Mouse (Mus musculus) spleen, adult 2 months (tissue): ENCODE results near the gene Rpl37. TPM values are rescaled to one million over a fixed set of nuclear protein-coding genes. Genes with fewer than 3 reads are reported as not detected.

Experiments used
- DNase-seq, 2 experiments: peaks; one replicate each; pipeline versions ENCODE4 v3.0.0 to v3.0.0-alpha.2; 2012 to 2021; ENCODE audit warnings: low spot score in 2 of 2, low read depth in 1 of 2
- H3K27ac ChIP-seq: fragments of 200-500 bp; 2 replicates; pipeline ENCODE4 v1.5.1; 2012; ENCODE audit warnings: low read length, inconsistent platforms; ENCODE audit not compliant: insufficient read depth
- H3K27me3 ChIP-seq: fragments of 200-500 bp; 2 replicates; pipeline ENCODE4 v1.6.1; 2012; ENCODE audit warnings: mild to moderate bottlenecking, moderate library complexity, low read length, inconsistent platforms; ENCODE audit not compliant: control insufficient read depth, insufficient read depth
- H3K36me3 ChIP-seq: fragments of 200-500 bp; 2 replicates; pipeline ENCODE4 v1.6.1; 2012; ENCODE audit warnings: mild to moderate bottlenecking, low read length, inconsistent platforms; ENCODE audit not compliant: control insufficient read depth, insufficient read depth
- H3K4me1 ChIP-seq: fragments of 200-500 bp; 2 replicates; pipeline ENCODE4 v1.6.1; 2011; ENCODE audit warnings: inconsistent platforms; ENCODE audit not compliant: control insufficient read depth, insufficient read depth, insufficient read length
- H3K4me3 ChIP-seq: fragments of 200-500 bp; 2 replicates; pipeline ENCODE4 v1.5.1; 2011; ENCODE audit warnings: mild to moderate bottlenecking, inconsistent platforms; ENCODE audit not compliant: insufficient read depth, insufficient read length; ENCODE audit errors: extremely low read depth
- CTCF ChIP-seq: fragments of 200-500 bp; IDR thresholded peaks from 2 replicates; pipeline ENCODE4 v1.5.1; 2011; ENCODE audit warnings: mild to moderate bottlenecking, inconsistent platforms; ENCODE audit not compliant: insufficient read depth, insufficient read length, insufficient replicate concordance; ENCODE audit errors: extremely low read depth
- POLR2A ChIP-seq: fragments of 200-500 bp; IDR thresholded peaks from 2 replicates; pipeline ENCODE4 v1.6.1; 2011; ENCODE audit warnings: low read depth, low read length, inconsistent platforms
- WGBS: fragments of 180-500 bp; shearing (Covaris S2); methylation state at CpG from one replicate; pipeline ENCODE4 v1.1.7; 2018; 5-methylcytosine and 5-hydroxymethylcytosine counted together
- polyA plus RNA-seq: library from polyadenylated mRNA; depleted of rRNA; stranded (reverse); fragments of >200 nt; gene quantifications from 2 replicates; pipeline ENCODE4 v1.2.3, GENCODE M21; 2012

The Rpl37 gene
- polyA plus RNA-seq, 1 experiment = 670 TPM

GRCm38 (mm10) chr15:5095534-5096301 lies 20.7 kb upstream of the Rpl37 start:
- TF ChIP-seq POLR2A (no peak), CTCF (no peak)
- 85% methylated on average over 11 of the region's 11 CpGs for WGBS
- Histone ChIP-seq H3K36me3 (peaks cover 16% of the 10 kb centered on the region), H3K27ac (no peak overlapping the region), H3K4me3 (no peak overlapping the region), H3K27me3 (no peaks in the 10 kb centered on the region), H3K4me1 (no peaks in the 10 kb centered on the region)
- DNase-seq = no peak

DNA sequence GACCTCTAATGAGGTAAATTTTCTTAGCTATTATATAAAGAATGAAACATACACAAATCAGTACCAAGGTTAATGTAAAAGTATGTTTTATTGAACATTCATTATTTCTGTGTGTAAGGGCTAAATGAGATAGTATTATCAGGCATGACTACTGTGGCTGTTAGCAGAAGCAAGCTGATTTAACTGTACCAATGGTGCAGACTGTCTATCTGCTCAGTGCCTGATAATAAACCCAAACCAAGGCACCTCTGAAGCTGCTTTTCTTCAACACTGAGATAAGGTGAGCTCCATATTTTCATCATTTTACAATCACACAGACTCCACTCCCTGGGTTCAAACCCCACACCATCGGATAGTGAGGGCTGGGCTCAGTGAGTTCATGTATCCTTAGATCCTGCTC lies 19.1 kb upstream of the Rpl37 start:
- Histone ChIP-seq H3K4me3 (no peak overlapping the region), H3K4me1 (no peaks in the 10 kb centered on the region), H3K27ac (no peak overlapping the region), H3K36me3 (peaks cover 23% of the 10 kb centered on the region), H3K27me3 (no peaks in the 10 kb centered on the region)
- 91% methylated on average over 1 of the region's 1 CpGs for WGBS
- no peak for DNase-seq
- TF ChIP-seq CTCF (no peak), POLR2A (no peak)

DNA sequence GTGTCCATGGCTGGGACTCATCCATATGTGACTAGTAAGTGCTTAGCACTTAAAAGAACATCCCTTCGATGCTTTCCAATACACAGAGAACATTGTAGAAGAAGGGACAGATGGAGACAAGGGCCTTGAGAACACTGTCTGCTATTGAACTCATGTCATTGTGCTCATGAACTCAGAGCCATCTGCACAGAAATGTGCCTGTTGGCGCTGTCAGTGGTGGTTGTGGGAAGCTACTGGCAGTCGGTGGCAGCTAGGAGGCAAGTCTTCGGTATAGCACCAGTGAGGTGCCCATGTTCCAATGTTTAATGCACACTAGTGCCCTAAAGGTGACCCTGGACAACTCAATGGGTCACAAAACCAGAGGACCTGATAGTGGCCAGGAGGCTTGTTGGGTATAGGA lies 14.1 kb upstream of the Rpl37 start:
- DNase-seq = no peak
- Histone ChIP-seq H3K27me3 (no peaks in the 10 kb centered on the region), H3K4me1 (peaks cover 2% of the 10 kb centered on the region; the same call in 1 of the 2 replicates), H3K4me3 (no peak overlapping the region), H3K27ac (no peak overlapping the region), H3K36me3 (peaks cover 32% of the 10 kb centered on the region)
- no peak for TF ChIP-seq POLR2A
- no peak for TF ChIP-seq CTCF
- 94% methylated on average over 4 of the region's 4 CpGs for WGBS

DNA sequence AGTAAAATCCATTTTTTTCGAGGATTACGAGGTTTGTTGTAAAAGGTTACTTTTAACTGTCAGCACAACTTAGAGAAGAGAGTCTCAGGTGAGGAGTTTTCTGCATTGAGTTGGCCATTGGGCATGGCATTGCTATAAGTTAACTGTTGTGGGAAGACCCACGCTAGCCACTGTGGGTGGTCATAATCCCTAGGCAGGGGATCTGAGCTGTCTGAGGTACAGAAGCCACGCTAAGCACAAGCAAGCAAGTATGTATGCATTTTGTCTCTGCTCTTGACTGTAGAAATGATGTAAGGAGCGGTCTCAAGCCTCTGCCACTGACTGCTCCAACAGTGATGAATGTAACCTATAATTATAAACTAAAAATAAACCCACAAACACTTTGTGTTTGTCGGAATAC lies 10.6 kb upstream of the Rpl37 start:
- DNase-seq = no peak
- no peaks in the 10 kb centered on the region for H3K27me3 ChIP-seq
- H3K4me3 ChIP-seq = no peak overlapping the region
- no peak for TF ChIP-seq CTCF
- no peak for TF ChIP-seq POLR2A
- no peak overlapping the region for H3K27ac ChIP-seq
- H3K4me1 ChIP-seq = peaks cover 5% of the 10 kb centered on the region; the same call in 1 of the 2 replicates
- 87% methylated on average over 6 of the region's 6 CpGs for WGBS
- peaks cover 16% of the 10 kb centered on the region for H3K36me3 ChIP-seq

- Histone ChIP-seq H3K4me3 (peak overlapping the region; percentile 37; the same call in 1 of the 2 replicates), H3K4me1 (peaks cover 5% of the 10 kb centered on the region; the same call in 1 of the 2 replicates), H3K27me3 (no peaks in the 10 kb centered on the region), H3K36me3 (peaks cover 13% of the 10 kb centered on the region), H3K27ac (no peak overlapping the region)
- WGBS = 42% methylated on average over 2 of the region's 2 CpGs
- TF ChIP-seq CTCF = no peak
- TF ChIP-seq POLR2A = no peak
- peak in 1 of 2 experiments; percentile 41 for DNase-seq
Measured at GRCm38 (mm10) chr15:5106293-5106692, 10.2 kb upstream of the Rpl37 start.

GRCm38 (mm10) chr15:5107686-5108654 lies 8.5 kb upstream of the Rpl37 start, which contains the start of gene Card6:
Gene Card6, minus strand, starts transcription at chr15:5108539.
- Histone ChIP-seq H3K4me1 (peaks cover 5% of the 10 kb centered on the region; the same call in 1 of the 2 replicates), H3K4me3 (peak within 1 kb of the TSS; percentile 65), H3K36me3 (peaks cover 8% of the 10 kb centered on the region), H3K27ac (peak within 1 kb of the TSS; percentile 74), H3K27me3 (no peaks in the 10 kb centered on the region)
- peak; percentile 5; the same call in 1 of the 2 replicates for TF ChIP-seq POLR2A
- TF ChIP-seq CTCF = no peak
- DNase-seq = peak; percentile 59 to 64
- WGBS = 1% methylated on average over 21 of the region's 21 CpGs
